In the genomic region with DNA sequence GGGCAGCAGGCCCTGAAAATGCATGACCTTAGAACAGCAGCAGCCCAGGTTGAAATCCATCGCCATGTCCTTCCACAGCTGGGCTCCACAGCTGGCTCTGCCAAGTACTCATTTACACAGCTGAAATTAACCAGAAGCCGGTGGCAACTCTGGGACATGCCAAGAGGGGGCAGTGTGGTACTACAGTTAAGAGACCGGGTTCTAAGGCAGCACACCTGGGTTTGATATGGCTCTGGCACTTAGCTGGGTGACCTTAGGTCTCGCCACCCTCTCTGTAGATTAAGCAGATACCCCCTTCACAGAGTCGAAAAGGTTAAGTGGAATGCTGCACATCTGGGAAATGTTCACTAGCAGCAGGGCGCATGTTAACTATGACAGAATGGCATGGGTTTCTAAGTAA, we compare ENCODE assay signal across 8 mouse cellular contexts. TPM values are rescaled to one million over a fixed set of nuclear protein-coding genes. Genes with fewer than 3 reads are reported as not detected.
DNase-seq lines count a peak whose midpoint lies in the region; ATAC-seq and TF ChIP-seq lines count a peak whose summit lies in the region.

No protein-coding gene starts in this region.

- H3K4me3 ChIP-seq in C2C12 (ENCODE audit: insufficient read depth, poor library complexity, severe bottlenecking): no peak overlapping the region
- H3K4me3 ChIP-seq in lung, postnatal 0 days (ENCODE audit: low read depth, low read length): no peak overlapping the region

- no peak overlapping the region for H3K4me2 ChIP-seq in lung, postnatal 0 days (replicated peaks; ENCODE audit: low read depth, low read length)

- no peak overlapping the region for H3K9ac ChIP-seq in lung, postnatal 0 days (replicated peaks; ENCODE audit: low read depth)

- peak; percentile 50 for TF ChIP-seq CTCF in C2C12 (IDR thresholded peaks at IDR 0.05; ENCODE audit: control insufficient read depth, insufficient read depth, insufficient read length)
- peak; percentile 82 for TF ChIP-seq CTCF in lung, postnatal 0 days (IDR thresholded peaks at IDR 0.05)

- no peaks in the 10 kb centered on the region for H3K36me3 ChIP-seq in C2C12 (ENCODE audit: control insufficient read depth, insufficient read depth)
- no peaks in the 10 kb centered on the region for H3K36me3 ChIP-seq in lung, postnatal 0 days (ENCODE audit: insufficient read depth, low read length)

- no peaks in the 10 kb centered on the region for H3K79me2 ChIP-seq in C2C12 (ENCODE audit: control insufficient read depth, insufficient read depth)

- WGBS in lung, postnatal 0 days: 32% methylated on average over 6 of the region's 6 CpGs

- H3ac ChIP-seq in C2C12 (ENCODE audit: control insufficient read depth, insufficient read length, low read depth): no peak overlapping the region

- H3K79me3 ChIP-seq in C2C12 (ENCODE audit: low read depth): no peaks in the 10 kb centered on the region

- no peaks in the 10 kb centered on the region for H3K27me3 ChIP-seq in C2C12 (ENCODE audit: control insufficient read depth, insufficient read depth, insufficient read length)
- H3K27me3 ChIP-seq in lung, postnatal 0 days (replicated peaks; ENCODE audit: insufficient read depth, low read length): no peaks in the 10 kb centered on the region

- TF ChIP-seq EP300 in lung, postnatal 0 days (IDR thresholded peaks at IDR 0.05): no peak

- DNase-seq in R1 (ENCODE audit: low read depth, low spot score): peak; percentile 76
- DNase-seq in cerebellum, postnatal 36 days: peak; percentile 61 to 65
- peak; percentile 85 to 91 for DNase-seq in kidney, postnatal 36 days
- peak; percentile 70 for DNase-seq in lung, postnatal 0 days (ENCODE audit: low spot score)
- DNase-seq in retina, postnatal 7 days (ENCODE audit: low read depth, low spot score): peak; percentile 53
- peak; percentile 36 for DNase-seq in urinary bladder, adult 2 months (ENCODE audit: low spot score)

- no peaks in the 10 kb centered on the region; the same call in 1 of the 2 replicates for H3K4me1 ChIP-seq in lung, postnatal 0 days (ENCODE audit: insufficient read depth, low read depth, low read length)

- no peaks in the 10 kb centered on the region for H3K9me3 ChIP-seq in lung, postnatal 0 days (ENCODE audit: low read length)

- H3K27ac ChIP-seq in lung, postnatal 0 days (ENCODE audit: low read length): no peak overlapping the region

- ATAC-seq in granulocyte monocyte progenitor cell, adult 5-6 weeks (replicated peaks; ENCODE audit: poor library complexity, severe bottlenecking): peak; percentile 69
- ATAC-seq in lung, postnatal 0 days: no peak

TF ChIP-seq in C2C12, 6 proteins besides CTCF, POLR2A, EP300 and RAD21:
- TF ChIP-seq CEBPB (IDR thresholded peaks at IDR 0.05; ENCODE audit: low read depth): no peak
- TF ChIP-seq MYOG (IDR thresholded peaks at IDR 0.05; ENCODE audit: control insufficient read depth, extremely low read depth, insufficient read length): no peak
- no peak for TF ChIP-seq USF1 (IDR thresholded peaks at IDR 0.05; ENCODE audit: low read depth)
- no peak for TF ChIP-seq MYOD1 (IDR thresholded peaks at IDR 0.05; ENCODE audit: control insufficient read depth, insufficient read length, low read depth)
- no peak for TF ChIP-seq FOSL1 (IDR thresholded peaks at IDR 0.05; ENCODE audit: insufficient read depth, low read length, poor library complexity, severe bottlenecking)
- no peak for TF ChIP-seq MAX (IDR thresholded peaks at IDR 0.05)

RNA-seq across cellular contexts. Expression of a gene that starts 16.8 kb away (rescaled TPM):
- 1.7 TPM for polyA plus RNA-seq in C2C12 (2012; fragmentation: generic; extraction: Trizol)
- 2.6 and 3.2 TPM in 2 replicates for total RNA-seq in granulocyte monocyte progenitor cell, adult 5-6 weeks (2014; fragmentation: Nextera tagmentation)
- total RNA-seq in granulocyte monocyte progenitor cell, adult 5-6 weeks (2017): 0.26 and 1.9 TPM in 2 replicates
- 4.7 and 5.2 TPM in 2 replicates for polyA plus RNA-seq in lung, postnatal 0 days (2015; fragmentation: Nextera tagmentation; extraction: Ambion mirVana)
- polyA plus RNA-seq in urinary bladder, adult 2 months (2012; rRNA removed): 20.9 and 21.3 TPM in 2 replicates

RNA-seq across cellular contexts. Expression of a gene that starts 17.0 kb away (rescaled TPM):
- polyA plus RNA-seq in C2C12 (2012; fragmentation: generic; extraction: Trizol): not detected
- not detected in 2 replicates for total RNA-seq in granulocyte monocyte progenitor cell, adult 5-6 weeks (2014; fragmentation: Nextera tagmentation)
- not detected in 2 replicates for total RNA-seq in granulocyte monocyte progenitor cell, adult 5-6 weeks (2017)
- 8.9 and 9.0 TPM in 2 replicates for polyA plus RNA-seq in lung, postnatal 0 days (2015; fragmentation: Nextera tagmentation; extraction: Ambion mirVana)
- 85.3 and 93.8 TPM in 2 replicates for polyA plus RNA-seq in urinary bladder, adult 2 months (2012; rRNA removed)

RNA-seq across cellular contexts. Expression of a gene that starts 35.4 kb away (rescaled TPM):
- 0.14 TPM for polyA plus RNA-seq in C2C12 (2012; fragmentation: generic; extraction: Trizol)
- total RNA-seq in granulocyte monocyte progenitor cell, adult 5-6 weeks (2014; fragmentation: Nextera tagmentation): 1.9 TPM in 1 of 2 replicates, not detected in the other
- not detected in 2 replicates for total RNA-seq in granulocyte monocyte progenitor cell, adult 5-6 weeks (2017)
- 37.3 and 41.4 TPM in 2 replicates for polyA plus RNA-seq in lung, postnatal 0 days (2015; fragmentation: Nextera tagmentation; extraction: Ambion mirVana)
- polyA plus RNA-seq in urinary bladder, adult 2 months (2012; rRNA removed): 0.10 and 0.22 TPM in 2 replicates

RNA-seq across cellular contexts. Expression of a gene that starts 49.7 kb away (rescaled TPM):
- 2.8 TPM for polyA plus RNA-seq in C2C12 (2012; fragmentation: generic; extraction: Trizol)
- total RNA-seq in granulocyte monocyte progenitor cell, adult 5-6 weeks (2014; fragmentation: Nextera tagmentation): not detected in 2 replicates
- total RNA-seq in granulocyte monocyte progenitor cell, adult 5-6 weeks (2017): not detected in 2 replicates
- polyA plus RNA-seq in lung, postnatal 0 days (2015; fragmentation: Nextera tagmentation; extraction: Ambion mirVana): 5.0 and 5.5 TPM in 2 replicates
- 8.0 and 11.4 TPM in 2 replicates for polyA plus RNA-seq in urinary bladder, adult 2 months (2012; rRNA removed)

Comparison
In these comparisons a context has a peak if more than half of its experiments do, and no peak if none do; other contexts are left out.
1. DNase-seq: peak in every context shown above with its lines; median percentile 88 in kidney, postnatal 36 days; 76 in R1; 70 in lung, postnatal 0 days; 63 in cerebellum, postnatal 36 days; 53 in retina, postnatal 7 days; 36 in urinary bladder, adult 2 months.
2. RNA of a gene that starts 35.4 kb away (polyA plus RNA-seq): 37.3 to 41.4 TPM in lung, postnatal 0 days; 0.14 TPM in C2C12 (single experiment) and 0.10 to 0.22 TPM in urinary bladder, adult 2 months; every median in the first group is over 10 times any median in the second.